Mouse (Mus musculus) liver, embryonic 15.5 days (tissue): Measurements from ENCODE around the gene Rasgrf1. TPM values are rescaled to one million over a fixed set of nuclear protein-coding genes. Genes with fewer than 3 reads are reported as not detected.

Experiments used
- ATAC-seq: fragments of 200-750 bp; cut with Nextera tagmentation; 2 replicates; pipeline ENCODE4 v1.8.0; 2017; ENCODE audit warnings: moderate number of reproducible peaks, mild to moderate bottlenecking, moderate library complexity; ENCODE audit not compliant: insufficient read depth
- H3K27ac ChIP-seq: fragments of 300-500 bp; sonication (generic); replicated peaks from 2 replicates; pipeline ENCODE4 v1.5.1; 2015; ENCODE audit warnings: mild to moderate bottlenecking, inconsistent platforms
- H3K27me3 ChIP-seq: fragments of 300-500 bp; sonication (generic); 2 replicates; pipeline ENCODE4 v1.6.1; 2015; ENCODE audit warnings: mild to moderate bottlenecking, inconsistent platforms
- H3K36me3 ChIP-seq: fragments of 300-500 bp; sonication (generic); replicated peaks from 2 replicates; pipeline ENCODE4 v1.6.1; 2015; ENCODE audit warnings: moderate library complexity, mild to moderate bottlenecking, inconsistent platforms
- H3K4me1 ChIP-seq: fragments of 300-500 bp; sonication (generic); replicated peaks from 2 replicates; pipeline ENCODE4 v1.6.1; 2015; ENCODE audit warnings: inconsistent platforms
- H3K4me2 ChIP-seq: fragments of 300-500 bp; sonication (generic); 2 replicates; pipeline ENCODE4 v1.6.1; 2015; ENCODE audit warnings: moderate library complexity, mild to moderate bottlenecking, inconsistent platforms
- H3K4me3 ChIP-seq: fragments of 300-500 bp; sonication (generic); replicated peaks from 2 replicates; pipeline ENCODE4 v1.5.1; 2015; ENCODE audit warnings: mild to moderate bottlenecking, inconsistent platforms
- H3K9ac ChIP-seq: fragments of 300-500 bp; sonication (generic); 2 replicates; pipeline ENCODE4 v1.6.1; 2015; ENCODE audit warnings: moderate library complexity, mild to moderate bottlenecking, inconsistent platforms
- H3K9me3 ChIP-seq: fragments of 300-500 bp; sonication (generic); replicated peaks from 2 replicates; pipeline ENCODE4 v1.6.1; 2016; ENCODE audit warnings: inconsistent platforms
- WGBS: fragments of 180-500 bp; shearing (Covaris S2); methylation state at CpG from one replicate; pipeline ENCODE4 v1.1.7; 2015; ENCODE audit warnings: mixed read lengths; ENCODE audit not compliant: insufficient replicate concordance; 5-methylcytosine and 5-hydroxymethylcytosine counted together
- polyA plus RNA-seq: library from polyadenylated mRNA; unstranded; fragments of >200 nt; fragmentation: Nextera tagmentation; extraction: Ambion mirVana; gene quantifications from 2 replicates; pipeline ENCODE4 v1.2.1, GENCODE M21; 2015

Rasgrf1 gene
- polyA plus RNA-seq, 1 experiment from 2014 or later, result not detected

DNA sequence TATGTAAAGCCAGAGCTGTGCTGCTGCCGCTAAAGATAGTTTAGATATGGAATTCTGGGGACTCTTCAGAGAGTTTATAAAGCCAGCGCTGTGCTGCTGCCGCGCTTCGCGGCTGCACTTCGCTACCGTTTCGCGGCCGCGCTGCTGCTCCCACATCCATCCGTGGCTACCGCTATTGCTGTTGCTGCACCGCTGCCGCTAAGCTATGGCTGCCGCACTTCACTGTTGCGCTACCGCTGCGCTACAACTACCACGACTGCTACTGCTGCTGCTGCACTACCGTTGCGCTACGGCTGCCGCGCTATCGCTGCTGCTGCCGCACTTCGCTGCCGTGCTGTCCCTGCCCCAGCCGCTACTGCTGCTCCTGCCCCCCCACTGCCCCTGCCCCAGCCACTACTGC, 30.1 kb upstream of the Rasgrf1 start:
- no peaks in the 10 kb centered on the region for H3K4me1 ChIP-seq
- 45% methylated on average over 31 of the region's 31 CpGs for WGBS
- no peak for ATAC-seq
- H3K9ac ChIP-seq, result no peak overlapping the region
- H3K27ac ChIP-seq, result no peak overlapping the region
- no peak overlapping the region for H3K4me3 ChIP-seq
- H3K36me3 ChIP-seq, result no peaks in the 10 kb centered on the region
- H3K4me2 ChIP-seq, result no peak overlapping the region
- 0 out of 2 replicates have a peak, but pooled peaks cover 3% of the 10 kb centered on the region for H3K9me3 ChIP-seq
- peaks cover 54% of the 10 kb centered on the region for H3K27me3 ChIP-seq

DNA sequence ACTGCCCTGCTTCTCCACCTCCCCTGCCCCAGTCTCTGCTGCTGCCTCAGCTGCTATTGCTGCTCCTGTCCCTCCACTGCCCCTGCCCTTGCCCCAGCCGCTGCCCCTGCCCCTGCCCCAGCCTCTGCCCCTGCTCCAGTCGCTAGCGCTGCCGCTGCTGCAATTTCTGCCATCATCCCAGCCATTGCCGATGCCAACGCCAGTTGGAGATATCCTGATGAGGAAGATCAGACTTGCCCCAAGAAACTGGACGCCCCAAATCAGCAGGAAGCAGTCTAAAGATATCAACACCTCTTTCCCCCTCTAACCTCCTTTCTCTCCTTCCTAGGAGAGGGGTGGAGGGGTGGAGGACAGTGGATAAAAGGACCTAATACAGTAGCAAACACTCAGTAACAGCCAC, 28.2 kb upstream of the Rasgrf1 start:
- no peaks in the 10 kb centered on the region for H3K4me1 ChIP-seq
- 40% methylated on average over 7 of the region's 7 CpGs for WGBS
- peaks cover 60% of the 10 kb centered on the region for H3K27me3 ChIP-seq
- H3K36me3 ChIP-seq, result no peaks in the 10 kb centered on the region
- no peak overlapping the region for H3K9ac ChIP-seq
- H3K27ac ChIP-seq, result no peak overlapping the region
- no peak for ATAC-seq
- no peak overlapping the region for H3K4me2 ChIP-seq
- no peak overlapping the region for H3K4me3 ChIP-seq
- H3K9me3 ChIP-seq, result 0 out of 2 replicates have a peak, but pooled peaks cover 3% of the 10 kb centered on the region

GRCm38 (mm10) chr9:89882583-89882982, 27.1 kb upstream of the Rasgrf1 start:
- no peak for ATAC-seq
- 39% methylated on average over 7 of the region's 7 CpGs for WGBS
- peaks cover 52% of the 10 kb centered on the region for H3K27me3 ChIP-seq

DNA sequence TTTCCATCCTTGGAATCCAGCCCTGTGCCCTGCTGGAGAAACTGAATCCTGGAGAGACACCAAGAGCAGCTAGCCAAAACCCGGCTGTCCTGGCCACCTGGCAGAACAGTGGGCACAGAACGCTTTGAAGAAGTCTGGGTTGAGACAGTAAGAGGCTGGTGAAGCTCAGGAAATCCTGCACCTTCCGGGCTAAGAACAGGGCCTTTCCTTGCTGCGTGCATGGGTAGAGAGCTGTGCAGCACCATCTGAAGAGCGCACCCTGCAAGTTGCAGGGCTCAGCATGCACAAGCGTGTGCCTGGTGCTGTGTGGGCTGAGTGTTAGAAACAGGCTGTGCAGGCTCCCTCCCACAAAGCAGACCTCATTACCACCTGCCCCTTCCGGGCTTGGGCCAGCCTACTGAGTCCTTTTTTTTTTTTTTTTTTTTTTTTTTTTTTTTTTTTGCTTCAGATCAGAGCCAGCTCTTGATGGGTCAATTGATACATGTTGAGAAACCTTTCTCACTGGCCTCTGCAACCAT, 23.9 kb upstream of the Rasgrf1 start:
- no peak overlapping the region for H3K4me2 ChIP-seq
- H3K9me3 ChIP-seq, result no peaks in the 10 kb centered on the region
- no peak overlapping the region for H3K27ac ChIP-seq
- no peaks in the 10 kb centered on the region for H3K36me3 ChIP-seq
- peaks cover 30% of the 10 kb centered on the region for H3K27me3 ChIP-seq
- WGBS, result 25% methylated on average over 7 of the region's 7 CpGs
- no peak overlapping the region for H3K9ac ChIP-seq
- H3K4me1 ChIP-seq, result no peaks in the 10 kb centered on the region
- ATAC-seq, result no peak
- H3K4me3 ChIP-seq, result no peak overlapping the region

More at GRCm38 (mm10) chr9:89882583-89882982, 27.1 kb upstream of the Rasgrf1 start:
- Histone ChIP-seq H3K27ac (no peak overlapping the region), H3K9me3 (0 out of 2 replicates have a peak, but pooled peaks cover 3% of the 10 kb centered on the region), H3K4me3 (no peak overlapping the region), H3K4me2 (no peak overlapping the region), H3K4me1 (no peaks in the 10 kb centered on the region), H3K36me3 (no peaks in the 10 kb centered on the region), H3K9ac (no peak overlapping the region)

- H3K4me1 ChIP-seq, result no peaks in the 10 kb centered on the region
- H3K4me2 ChIP-seq, result no peak overlapping the region
- H3K27ac ChIP-seq, result no peak overlapping the region
- H3K4me3 ChIP-seq, result no peak overlapping the region
- no peak overlapping the region for H3K9ac ChIP-seq
- WGBS, result 66% methylated on average over 10 of the region's 10 CpGs
- no peaks in the 10 kb centered on the region; the same call in 1 of the 2 replicates for H3K27me3 ChIP-seq
- ATAC-seq, result no peak
- H3K36me3 ChIP-seq, result no peaks in the 10 kb centered on the region
- H3K9me3 ChIP-seq, result no peaks in the 10 kb centered on the region
These were observed 18.0 kb upstream of the Rasgrf1 start for GRCm38 (mm10) chr9:89891534-89892293.

GRCm38 (mm10) chr9:89892540-89893188, 17.0 kb upstream of the Rasgrf1 start:
- Histone ChIP-seq H3K4me2 (no peak overlapping the region), H3K9me3 (no peaks in the 10 kb centered on the region), H3K36me3 (no peaks in the 10 kb centered on the region), H3K9ac (no peak overlapping the region), H3K27me3 (no peaks in the 10 kb centered on the region; the same call in 1 of the 2 replicates), H3K4me3 (no peak overlapping the region), H3K4me1 (no peaks in the 10 kb centered on the region), H3K27ac (no peak overlapping the region)
- 70% methylated on average over 5 of the region's 5 CpGs for WGBS
- ATAC-seq, result no peak

- no peak overlapping the region for H3K9ac ChIP-seq
- no peaks in the 10 kb centered on the region for H3K36me3 ChIP-seq
- 24% methylated on average over 14 of the region's 14 CpGs for WGBS
- no peaks in the 10 kb centered on the region for H3K9me3 ChIP-seq
- ATAC-seq, result no peak
- H3K4me3 ChIP-seq, result no peak overlapping the region
- no peak overlapping the region for H3K27ac ChIP-seq
- H3K27me3 ChIP-seq, result no peaks in the 10 kb centered on the region
- H3K4me2 ChIP-seq, result no peak overlapping the region
- no peaks in the 10 kb centered on the region for H3K4me1 ChIP-seq
These were observed 9.4 kb upstream of the Rasgrf1 start for GRCm38 (mm10) chr9:89900111-89900824.

GRCm38 (mm10) chr9:89901184-89901583, 8.5 kb upstream of the Rasgrf1 start:
- WGBS, result 41% methylated on average over 4 of the region's 4 CpGs

GRCm38 (mm10) chr9:89902813-89903212, 6.9 kb upstream of the Rasgrf1 start:
- no peaks in the 10 kb centered on the region for H3K36me3 ChIP-seq
- H3K27ac ChIP-seq, result no peak overlapping the region
- ATAC-seq, result no peak
- no peaks in the 10 kb centered on the region for H3K9me3 ChIP-seq
- 52% methylated on average over 2 of the region's 2 CpGs for WGBS
- no peak overlapping the region for H3K4me2 ChIP-seq
- H3K27me3 ChIP-seq, result peaks cover 25% of the 10 kb centered on the region
- no peak overlapping the region for H3K4me3 ChIP-seq
- H3K9ac ChIP-seq, result no peak overlapping the region
- no peaks in the 10 kb centered on the region for H3K4me1 ChIP-seq

More at GRCm38 (mm10) chr9:89901184-89901583, 8.5 kb upstream of the Rasgrf1 start:
- no peaks in the 10 kb centered on the region for H3K4me1 ChIP-seq
- H3K36me3 ChIP-seq, result no peaks in the 10 kb centered on the region
- no peak overlapping the region for H3K9ac ChIP-seq
- no peak overlapping the region for H3K4me3 ChIP-seq
- no peak overlapping the region for H3K27ac ChIP-seq
- H3K27me3 ChIP-seq, result peaks cover 8% of the 10 kb centered on the region
- no peak overlapping the region for H3K4me2 ChIP-seq
- no peak for ATAC-seq
- no peaks in the 10 kb centered on the region for H3K9me3 ChIP-seq

- H3K4me1 ChIP-seq, result peaks cover 3% of the 10 kb centered on the region; the same call in 1 of the 2 replicates
- no peaks in the 10 kb centered on the region for H3K9me3 ChIP-seq
- peaks cover 63% of the 10 kb centered on the region for H3K27me3 ChIP-seq
- no peak for ATAC-seq
- H3K27ac ChIP-seq, result no peak overlapping the region
- no peak overlapping the region for H3K4me3 ChIP-seq
- no peak overlapping the region for H3K4me2 ChIP-seq
- no peaks in the 10 kb centered on the region for H3K36me3 ChIP-seq
- H3K9ac ChIP-seq, result no peak overlapping the region
These were observed 3.1 kb upstream of the Rasgrf1 start for GRCm38 (mm10) chr9:89906645-89907044.

DNA sequence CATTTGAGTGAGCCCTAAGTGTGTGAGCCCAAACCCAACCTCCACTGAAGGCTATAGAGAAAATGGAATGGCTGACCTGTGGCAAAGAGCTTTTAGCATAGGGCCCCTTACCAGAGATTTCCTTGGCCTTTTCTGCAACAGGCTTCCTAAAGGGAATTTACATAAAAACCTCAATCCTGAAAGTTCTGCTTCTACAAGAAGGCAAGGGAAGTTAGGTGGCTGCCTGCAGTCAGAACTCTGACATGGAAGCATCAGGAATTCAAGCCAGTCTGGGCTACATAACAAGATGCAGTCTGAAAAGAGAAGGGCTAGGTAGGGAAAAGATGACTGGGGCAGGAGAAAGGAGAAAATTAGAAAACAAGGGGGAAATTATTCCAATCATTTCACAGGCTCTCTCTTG, 1.8 kb upstream of the Rasgrf1 start:
- H3K9me3 ChIP-seq, result no peaks in the 10 kb centered on the region
- H3K36me3 ChIP-seq, result no peaks in the 10 kb centered on the region
- no peak overlapping the region for H3K9ac ChIP-seq
- peaks cover 74% of the 10 kb centered on the region for H3K27me3 ChIP-seq
- H3K4me3 ChIP-seq, result no peak overlapping the region
- H3K4me1 ChIP-seq, result peaks cover 3% of the 10 kb centered on the region; the same call in 1 of the 2 replicates
- no peak overlapping the region for H3K4me2 ChIP-seq
- no peak overlapping the region for H3K27ac ChIP-seq
- no peak for ATAC-seq
